Mouse (Mus musculus) olfactory bulb, adult 2 months (tissue): ENCODE data around the gene Sik1.

Source experiments
- CTCF ChIP-seq: fragments of 200-500 bp; IDR thresholded peaks from 2 replicates; pipeline ENCODE4 v1.5.1; 2012; ENCODE audit warnings: low read depth, mild to moderate bottlenecking, low read length, moderate library complexity; ENCODE audit not compliant: insufficient read depth
- POLR2A ChIP-seq: fragments of 200-500 bp; IDR thresholded peaks from 2 replicates; pipeline ENCODE4 v1.6.1; 2012; ENCODE audit warnings: mild to moderate bottlenecking, low read depth, low read length, moderate library complexity; ENCODE audit not compliant: insufficient read depth

DNA sequence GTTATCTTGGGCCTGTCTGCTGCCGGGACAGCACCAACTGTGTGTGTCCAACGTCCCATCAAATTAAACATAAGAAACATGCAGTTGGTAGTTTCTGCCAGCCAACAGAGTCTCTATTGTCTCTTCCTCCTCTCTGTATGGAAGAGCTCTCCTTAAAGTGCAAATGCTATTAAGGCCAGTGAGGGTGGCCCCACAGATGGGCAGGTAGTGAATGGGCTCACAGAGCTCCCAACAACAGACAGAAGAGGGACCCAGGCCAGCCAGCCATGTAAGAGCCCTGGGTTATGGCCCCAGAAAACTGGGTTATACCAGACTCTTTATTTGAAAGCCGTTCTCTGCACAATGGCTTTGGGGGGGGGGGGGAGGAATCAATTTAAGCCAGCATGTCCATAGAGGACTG, 21.2 kb upstream of the Sik1 start:
- TF ChIP-seq CTCF (no peak), POLR2A (no peak)
